Mouse (Mus musculus) forebrain, embryonic 14.5 days (tissue): ENCODE results near the gene Heatr5a. TPM values are rescaled to one million over a fixed set of nuclear protein-coding genes. Genes with fewer than 3 reads are reported as not detected.
A peak's percentile ranks its signal among the peaks of the same experiment; 100 is the strongest.

Experiments
- ATAC-seq: fragments of 200-750 bp; cut with Nextera tagmentation; 2 replicates; pipeline ENCODE4 v1.8.0; 2017; ENCODE audit warnings: mild to moderate bottlenecking, moderate library complexity
- DNase-seq: peaks from one replicate; pipeline ENCODE4 v3.0.0-alpha.2; 2015; ENCODE audit warnings: low spot score
- H3K27ac ChIP-seq: fragments of 300-500 bp; sonication (generic); 2 replicates; pipeline ENCODE4 v1.5.1; 2014; ENCODE audit warnings: low read depth, mild to moderate bottlenecking, control low read depth, low read length, moderate library complexity
- H3K27me3 ChIP-seq: fragments of 300-500 bp; sonication (generic); replicated peaks from 2 replicates; pipeline ENCODE4 v1.6.1; 2014; ENCODE audit warnings: low read length, control low read depth, mixed read lengths; ENCODE audit not compliant: control insufficient read depth, insufficient read depth
- H3K36me3 ChIP-seq: fragments of 300-500 bp; sonication (generic); 2 replicates; pipeline ENCODE4 v1.6.1; 2014; ENCODE audit warnings: low read length, control low read depth; ENCODE audit not compliant: control insufficient read depth, insufficient read depth
- H3K4me1 ChIP-seq: fragments of 300-500 bp; sonication (generic); 2 replicates; pipeline ENCODE4 v1.6.1; 2014; ENCODE audit warnings: antibody characterized with exemption, low read length, control low read depth; ENCODE audit not compliant: control insufficient read depth, insufficient read depth
- H3K4me2 ChIP-seq: fragments of 300-500 bp; sonication (generic); 2 replicates; pipeline ENCODE4 v1.6.1; 2014; ENCODE audit warnings: mild to moderate bottlenecking, control low read depth, low read length
- H3K4me3 ChIP-seq: fragments of 300-500 bp; sonication (generic); 2 replicates; pipeline ENCODE4 v1.5.1; 2014; ENCODE audit warnings: low read depth, low read length, control low read depth
- H3K9ac ChIP-seq: fragments of 300-500 bp; sonication (generic); 2 replicates; pipeline ENCODE4 v1.6.1; 2014; ENCODE audit warnings: mild to moderate bottlenecking, low read length, control low read depth, moderate library complexity
- H3K9me3 ChIP-seq: fragments of 300-500 bp; sonication (generic); replicated peaks from 2 replicates; pipeline ENCODE4 v1.6.1; 2016; ENCODE audit warnings: low read length, control low read depth, mixed read lengths; ENCODE audit not compliant: control insufficient read depth
- WGBS: fragments of 180-500 bp; shearing (Covaris S2); extraction: QIAGEN DNeasy Blood & Tissue Kit; methylation state at CpG from one replicate; pipeline ENCODE4 v1.1.7; 2014; 5-methylcytosine and 5-hydroxymethylcytosine counted together
- polyA plus RNA-seq: library from polyadenylated mRNA; unstranded; fragments of >200 nt; fragmentation: Nextera tagmentation; extraction: Ambion mirVana; gene quantifications from 2 replicates; pipeline ENCODE4 v1.2.1, GENCODE M21; 2014

Heatr5a gene
- polyA plus RNA-seq, 1 experiment from 2014 or later, result 4.8 TPM

DNA sequence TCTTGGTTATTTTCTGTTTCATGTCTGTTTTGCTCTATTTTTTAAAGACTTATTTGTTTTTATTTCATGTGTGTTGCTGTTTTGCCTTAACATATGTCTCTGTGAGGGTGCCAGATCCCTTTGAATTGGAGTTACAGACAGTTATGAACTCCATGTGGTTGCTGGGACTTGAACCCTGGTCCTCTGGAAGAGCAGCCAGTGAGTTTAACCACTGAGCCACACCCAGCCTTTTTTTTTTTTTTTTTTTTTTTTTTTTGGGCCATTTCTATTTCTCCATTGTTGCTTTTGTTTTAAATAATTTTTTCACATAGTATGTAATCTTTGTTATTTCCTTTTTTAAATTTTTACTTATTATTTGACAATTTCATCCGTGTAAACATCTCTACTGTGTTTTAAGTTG is 131.3 kb downstream of the Heatr5a start:
- H3K27me3 ChIP-seq, result no peaks in the 10 kb centered on the region
- H3K27ac ChIP-seq, result no peak overlapping the region
- no peaks in the 10 kb centered on the region for H3K36me3 ChIP-seq
- ATAC-seq (no peak), DNase-seq (no peak)
- H3K9ac ChIP-seq, result no peak overlapping the region
- no peak overlapping the region for H3K4me2 ChIP-seq
- H3K9me3 ChIP-seq, result no peaks in the 10 kb centered on the region
- H3K4me3 ChIP-seq, result no peak overlapping the region
- H3K4me1 ChIP-seq, result no peaks in the 10 kb centered on the region
- 91% methylated on average over 1 of the region's 1 CpGs for WGBS

DNA sequence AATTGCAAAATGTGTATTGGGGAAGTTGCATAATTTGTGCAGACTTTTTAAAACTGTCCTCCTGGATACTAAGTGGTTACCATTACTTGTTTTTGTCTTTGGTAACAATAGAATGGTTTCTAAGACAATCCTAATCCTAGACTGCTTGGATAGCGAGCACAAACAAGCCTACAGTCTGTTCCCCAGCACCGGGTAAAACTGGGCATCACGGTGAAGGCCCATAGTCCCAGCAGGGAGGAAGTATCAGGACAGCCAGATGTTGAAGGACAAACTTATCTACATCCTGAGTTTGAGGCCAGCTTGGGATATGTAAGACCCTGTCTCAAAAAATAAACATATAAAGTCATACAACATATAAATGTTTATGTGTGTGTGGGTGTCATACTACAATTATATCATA is 135.9 kb downstream of the Heatr5a start:
- WGBS, result 41% methylated on average over 3 of the region's 3 CpGs
- no peaks in the 10 kb centered on the region for H3K27me3 ChIP-seq
- H3K4me2 ChIP-seq, result no peak overlapping the region
- H3K9ac ChIP-seq, result no peak overlapping the region
- H3K4me3 ChIP-seq, result no peak overlapping the region
- DNase-seq, result no peak
- no peak overlapping the region for H3K27ac ChIP-seq
- no peak for ATAC-seq
- H3K36me3 ChIP-seq, result no peaks in the 10 kb centered on the region
- no peaks in the 10 kb centered on the region for H3K9me3 ChIP-seq
- peaks cover 2% of the 10 kb centered on the region for H3K4me1 ChIP-seq

DNA sequence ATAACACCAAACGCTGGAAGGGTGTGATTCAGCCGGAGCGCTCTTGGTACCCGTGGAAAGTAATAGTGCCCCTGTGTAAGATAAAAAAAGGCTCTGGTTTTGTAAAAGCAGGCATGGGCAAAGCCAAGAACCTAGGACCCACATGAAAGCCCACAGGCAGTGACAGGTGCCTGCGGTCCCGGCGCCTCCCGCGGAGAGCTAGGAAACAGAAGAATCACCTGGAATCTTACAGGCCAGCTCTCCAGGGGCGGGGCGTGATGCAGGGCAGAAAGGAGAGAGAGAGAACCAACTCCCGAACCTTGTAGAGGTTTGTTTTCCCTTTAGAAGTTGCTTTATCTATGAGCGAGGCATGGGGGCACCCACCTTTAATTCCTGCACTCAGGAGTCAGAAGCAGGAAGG is 139.2 kb downstream of the Heatr5a start:
- WGBS, result 69% methylated on average over 13 of the region's 13 CpGs
- Histone ChIP-seq H3K4me3 (no peak overlapping the region), H3K27me3 (no peaks in the 10 kb centered on the region), H3K9ac (no peak overlapping the region), H3K27ac (no peak overlapping the region), H3K4me1 (peaks cover 5% of the 10 kb centered on the region), H3K4me2 (no peak overlapping the region), H3K36me3 (no peaks in the 10 kb centered on the region), H3K9me3 (no peaks in the 10 kb centered on the region)
- ATAC-seq (no peak), DNase-seq (no peak)

DNA sequence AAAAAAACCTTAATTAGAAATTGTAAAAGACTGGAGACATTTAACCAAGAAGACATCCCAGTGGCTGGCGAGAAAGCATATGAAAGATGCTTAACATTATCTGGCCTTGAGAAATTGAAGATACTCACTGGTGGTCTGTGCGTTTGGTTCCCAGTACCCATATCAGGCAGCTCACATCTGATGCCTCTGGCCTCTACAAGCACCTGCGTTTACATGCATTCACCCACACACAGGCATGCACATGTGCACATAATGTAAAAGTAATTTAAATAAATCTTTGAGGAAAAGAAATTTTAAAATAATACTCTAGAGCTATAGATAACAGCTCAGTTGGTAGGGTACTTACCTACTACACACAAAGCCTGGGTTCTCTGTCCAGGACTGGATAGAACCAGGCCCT is 139.8 kb downstream of the Heatr5a start:
- H3K9ac ChIP-seq, result no peak overlapping the region
- H3K9me3 ChIP-seq, result no peaks in the 10 kb centered on the region
- H3K27ac ChIP-seq, result no peak overlapping the region
- WGBS, result 87% methylated on average over 3 of the region's 3 CpGs
- no peaks in the 10 kb centered on the region for H3K27me3 ChIP-seq
- H3K4me2 ChIP-seq, result no peak overlapping the region
- no peaks in the 10 kb centered on the region for H3K36me3 ChIP-seq
- H3K4me1 ChIP-seq, result peaks cover 5% of the 10 kb centered on the region
- DNase-seq (no peak), ATAC-seq (no peak)
- no peak overlapping the region for H3K4me3 ChIP-seq

DNA sequence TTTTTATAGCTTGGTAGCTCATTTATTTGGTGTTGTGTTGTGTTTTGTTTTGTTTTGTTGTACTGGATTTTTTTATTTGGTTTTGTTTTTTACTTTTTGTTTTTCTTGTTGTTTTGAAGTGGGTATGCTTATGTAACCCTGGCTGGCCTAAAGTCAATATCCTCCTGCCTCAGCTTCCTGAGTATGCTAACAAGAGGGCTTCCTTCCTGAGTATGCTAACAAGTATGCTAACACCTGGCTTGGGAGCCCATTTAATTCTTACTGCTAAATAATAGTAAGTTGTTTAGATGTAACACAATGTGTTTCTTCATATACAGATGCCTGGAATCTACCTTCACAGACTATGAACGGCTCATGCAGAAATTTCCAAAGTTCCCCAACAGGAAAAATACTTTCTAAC is 140.4 kb downstream of the Heatr5a start:
- H3K4me2 ChIP-seq, result peak overlapping the region; percentile 74; the same call in 1 of the 2 replicates
- no peak overlapping the region for H3K9ac ChIP-seq
- peak overlapping the region; percentile 95; the same call in 1 of the 2 replicates for H3K4me3 ChIP-seq
- DNase-seq (no peak), ATAC-seq (no peak)
- H3K27me3 ChIP-seq, result no peaks in the 10 kb centered on the region
- H3K4me1 ChIP-seq, result peaks cover 5% of the 10 kb centered on the region
- H3K27ac ChIP-seq, result no peak overlapping the region
- peaks cover 4% of the 10 kb centered on the region for H3K36me3 ChIP-seq
- WGBS, result 89% methylated on average over 1 of the region's 1 CpGs
- no peaks in the 10 kb centered on the region for H3K9me3 ChIP-seq

DNA sequence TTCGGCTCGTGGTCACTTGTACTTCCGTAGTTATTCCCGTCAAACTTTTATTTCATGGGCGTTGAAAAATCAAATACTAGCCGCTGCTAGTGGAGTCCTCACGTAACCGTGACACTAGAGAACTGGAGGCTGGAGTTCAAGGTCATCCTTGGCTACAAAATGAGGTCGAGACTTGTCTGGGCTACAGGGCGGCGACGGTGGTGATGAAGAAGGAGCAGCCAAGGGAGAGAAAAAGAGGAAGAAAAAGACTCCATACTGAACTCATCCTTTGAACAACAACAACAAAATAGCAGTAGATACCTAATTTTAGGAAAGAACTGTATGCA is 141.1 kb downstream of the Heatr5a start:
- under 1% methylated on average over 12 of the region's 12 CpGs for WGBS
- ATAC-seq, result peak; percentile 4; the same call in 1 of the 2 replicates
- peaks cover 5% of the 10 kb centered on the region for H3K4me1 ChIP-seq
- H3K27me3 ChIP-seq, result no peaks in the 10 kb centered on the region
- H3K36me3 ChIP-seq, result peaks cover 8% of the 10 kb centered on the region
- DNase-seq, result no peak
- H3K4me2 ChIP-seq, result peak overlapping the region; percentile 74
- H3K4me3 ChIP-seq, result peak overlapping the region; percentile 95
- H3K27ac ChIP-seq, result peak overlapping the region; percentile 98
- peak overlapping the region; percentile 100 for H3K9ac ChIP-seq
- no peaks in the 10 kb centered on the region for H3K9me3 ChIP-seq

DNA sequence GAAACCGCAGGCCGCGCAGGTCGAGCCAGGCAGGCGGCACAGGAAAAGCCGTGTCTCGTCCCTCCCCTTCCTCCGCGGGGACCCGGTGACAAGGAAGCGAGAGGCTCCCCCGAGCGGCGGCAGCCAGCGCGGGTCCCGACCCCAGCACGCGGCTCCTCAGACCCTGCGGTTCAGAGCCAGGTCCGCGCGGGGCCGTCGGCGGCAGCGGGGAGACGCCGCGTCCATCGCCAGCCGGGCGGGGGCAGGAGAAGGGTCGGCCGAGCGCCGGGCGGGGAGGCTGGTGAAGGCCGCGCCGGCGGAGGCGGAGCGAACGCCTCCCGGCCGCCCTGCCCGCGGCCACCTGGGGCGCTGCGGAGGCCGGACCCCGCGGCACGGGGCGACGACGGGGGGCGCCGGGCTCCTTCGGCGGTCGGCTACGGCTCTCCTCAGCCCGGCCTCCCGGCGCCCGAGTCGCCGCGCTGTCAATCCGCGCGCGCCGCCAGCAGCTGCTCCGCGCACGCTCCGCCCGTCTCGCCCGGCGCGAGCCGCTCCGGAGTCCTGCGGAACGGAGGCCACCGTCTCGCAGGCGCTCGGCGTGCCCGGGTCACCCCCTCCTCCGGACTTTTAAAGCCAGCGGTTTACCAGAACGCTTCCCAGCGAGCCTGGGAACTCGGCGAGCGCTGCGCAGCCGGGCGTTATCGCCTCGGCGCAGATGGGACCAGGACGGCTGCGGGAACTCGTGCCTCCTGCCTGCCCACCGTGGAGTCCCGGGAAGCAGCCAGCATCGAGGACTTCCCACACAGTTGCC is 141.6 kb downstream of the Heatr5a start, which contains the start of gene Hectd1:
TSS of gene Hectd1 (minus strand) at position 247 of the 787 bp plus-strand sequence.
- under 1% methylated on average over 75 of the region's 114 CpGs for WGBS
- peak; percentile 86 for DNase-seq
- Histone ChIP-seq H3K27ac (peak within 1 kb of the TSS; percentile 98), H3K9ac (peak within 1 kb of the TSS; percentile 100), H3K9me3 (no peaks in the 10 kb centered on the region), H3K36me3 (peaks cover 8% of the 10 kb centered on the region), H3K27me3 (no peaks in the 10 kb centered on the region), H3K4me1 (peaks cover 5% of the 10 kb centered on the region), H3K4me2 (peak within 1 kb of the TSS; percentile 74), H3K4me3 (peak within 1 kb of the TSS; percentile 95)
- ATAC-seq, result peak; percentile 94

DNA sequence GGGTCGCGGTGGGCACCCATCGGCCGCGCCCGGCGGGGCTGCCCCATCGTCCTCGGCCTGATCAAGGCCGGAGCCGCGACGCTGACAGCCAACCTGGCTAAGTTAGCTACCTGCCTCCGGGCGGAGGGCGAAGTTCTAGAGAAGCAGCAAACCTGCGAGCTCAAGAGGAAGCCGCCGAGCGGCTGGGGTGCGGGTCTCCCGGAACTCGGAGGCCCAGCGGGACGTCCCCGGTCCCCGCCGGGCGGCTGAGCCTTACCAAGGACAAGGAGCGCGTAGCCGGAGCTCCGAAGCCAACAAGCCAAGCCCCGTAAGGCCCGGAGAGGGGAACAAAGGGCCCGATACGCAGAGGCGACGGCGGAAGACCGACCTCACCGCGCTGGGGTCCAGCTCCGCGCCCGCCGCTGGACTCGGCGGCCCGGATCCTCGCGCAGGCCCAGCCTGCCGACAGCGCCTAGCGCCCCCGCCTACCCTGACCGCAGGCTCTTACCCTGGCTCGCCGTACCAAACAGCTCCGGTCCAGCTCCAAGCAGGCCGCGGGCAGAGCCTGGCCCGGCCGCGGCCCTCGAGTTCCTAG is 142.3 kb downstream of the Heatr5a start:
- H3K9me3 ChIP-seq, result no peaks in the 10 kb centered on the region
- ATAC-seq, result peak; percentile 11
- H3K27ac ChIP-seq, result peak overlapping the region; percentile 98
- H3K4me1 ChIP-seq, result peaks cover 5% of the 10 kb centered on the region
- DNase-seq, result peak; percentile 55
- H3K9ac ChIP-seq, result peak overlapping the region; percentile 100
- peaks cover 8% of the 10 kb centered on the region for H3K36me3 ChIP-seq
- no peaks in the 10 kb centered on the region for H3K27me3 ChIP-seq
- under 1% methylated on average over 61 of the region's 66 CpGs for WGBS
- H3K4me3 ChIP-seq, result peak overlapping the region; percentile 95
- H3K4me2 ChIP-seq, result peak overlapping the region; percentile 74
